Mouse (Mus musculus) hindbrain, embryonic 15.5 days (tissue): ENCODE results near the gene Tenm4. TPM values are rescaled to one million over a fixed set of nuclear protein-coding genes. Genes with fewer than 3 reads are reported as not detected.

Experiments used
- ATAC-seq: fragments of 200-750 bp; cut with Nextera tagmentation; 2 replicates; pipeline ENCODE4 v1.8.0; 2017; ENCODE audit warnings: low read depth, moderate number of reproducible peaks, moderate TSS enrichment; ENCODE audit not compliant: low FRiP score
- H3K27ac ChIP-seq: fragments of 300-500 bp; sonication (generic); replicated peaks from 2 replicates; pipeline ENCODE4 v1.5.1; 2015; ENCODE audit warnings: mild to moderate bottlenecking, inconsistent platforms
- H3K27me3 ChIP-seq: fragments of 300-500 bp; sonication (generic); 2 replicates; pipeline ENCODE4 v1.6.1; 2015; ENCODE audit warnings: control low read depth, inconsistent platforms
- H3K36me3 ChIP-seq: fragments of 300-500 bp; sonication (generic); 2 replicates; pipeline ENCODE4 v1.6.1; 2015; ENCODE audit warnings: control low read depth, inconsistent platforms
- H3K4me1 ChIP-seq: fragments of 300-500 bp; sonication (generic); replicated peaks from 2 replicates; pipeline ENCODE4 v1.6.1; 2015; ENCODE audit warnings: control low read depth, inconsistent platforms
- H3K4me2 ChIP-seq: fragments of 300-500 bp; sonication (generic); 2 replicates; pipeline ENCODE4 v1.6.1; 2015; ENCODE audit warnings: moderate library complexity, mild to moderate bottlenecking, inconsistent platforms
- H3K4me3 ChIP-seq: fragments of 300-500 bp; sonication (generic); 2 replicates; pipeline ENCODE4 v1.5.1; 2015; ENCODE audit warnings: mild to moderate bottlenecking, inconsistent platforms
- H3K9ac ChIP-seq: fragments of 300-500 bp; sonication (generic); 2 replicates; pipeline ENCODE4 v1.6.1; 2015; ENCODE audit warnings: inconsistent platforms
- H3K9me3 ChIP-seq: fragments of 300-500 bp; sonication (generic); 2 replicates; pipeline ENCODE4 v1.6.1; 2016; ENCODE audit warnings: control low read depth, inconsistent platforms
- WGBS: fragments of 180-500 bp; shearing (Covaris S2); methylation state at CpG from one replicate; pipeline ENCODE4 v1.1.7; 2015; 5-methylcytosine and 5-hydroxymethylcytosine counted together
- polyA plus RNA-seq: library from polyadenylated mRNA; unstranded; fragments of >200 nt; fragmentation: Nextera tagmentation; extraction: Ambion mirVana; gene quantifications from 2 replicates; pipeline ENCODE4 v1.2.1, GENCODE M21; 2015

The Tenm4 gene
- polyA plus RNA-seq, 1 experiment from 2014 or later, result 39.0 TPM

- H3K4me2 ChIP-seq, result no peak overlapping the region
- H3K9me3 ChIP-seq, result no peaks in the 10 kb centered on the region
- no peak overlapping the region for H3K9ac ChIP-seq
- peaks cover 10% of the 10 kb centered on the region; the same call in 1 of the 2 replicates for H3K4me1 ChIP-seq
- H3K4me3 ChIP-seq, result no peak overlapping the region
- H3K36me3 ChIP-seq, result no peaks in the 10 kb centered on the region
- H3K27me3 ChIP-seq, result no peaks in the 10 kb centered on the region
- H3K27ac ChIP-seq, result no peak overlapping the region
- WGBS, result 91% methylated on average over 6 of the region's 6 CpGs
- no peak for ATAC-seq
Observed at GRCm38 (mm10) chr7:96476987-96477613, 306.1 kb downstream of the Tenm4 start.

DNA sequence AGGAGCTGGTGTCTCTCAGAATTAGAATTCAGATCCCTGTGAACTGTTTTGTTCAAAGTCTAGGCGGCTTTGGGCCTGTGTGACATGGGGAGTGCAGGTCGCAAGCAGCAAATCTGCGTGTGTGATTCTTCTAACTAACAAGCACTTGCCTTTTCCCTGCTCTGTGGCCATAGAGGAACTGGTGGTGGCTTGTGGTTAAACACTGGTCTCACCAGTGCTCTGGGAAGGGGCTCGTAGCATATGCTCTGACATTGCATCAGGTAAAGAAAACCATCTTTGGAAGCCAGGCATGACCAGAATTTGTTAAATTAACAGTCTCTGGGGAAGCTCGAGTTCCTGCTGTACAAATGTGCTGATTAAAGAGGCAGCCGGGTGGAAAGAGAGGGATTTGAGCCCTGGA is 308.1 kb downstream of the Tenm4 start:
- H3K9ac ChIP-seq, result no peak overlapping the region
- H3K4me1 ChIP-seq, result peaks cover 10% of the 10 kb centered on the region; the same call in 1 of the 2 replicates
- no peak overlapping the region for H3K27ac ChIP-seq
- no peaks in the 10 kb centered on the region for H3K36me3 ChIP-seq
- H3K4me3 ChIP-seq, result no peak overlapping the region
- H3K27me3 ChIP-seq, result no peaks in the 10 kb centered on the region
- no peak for ATAC-seq
- H3K4me2 ChIP-seq, result no peak overlapping the region
- 76% methylated on average over 6 of the region's 6 CpGs for WGBS
- H3K9me3 ChIP-seq, result no peaks in the 10 kb centered on the region

- Histone ChIP-seq H3K9ac (no peak overlapping the region), H3K36me3 (no peaks in the 10 kb centered on the region), H3K4me2 (no peak overlapping the region), H3K4me3 (no peak overlapping the region), H3K4me1 (0 out of 2 replicates have a peak, but pooled peaks cover 3% of the 10 kb centered on the region), H3K9me3 (no peaks in the 10 kb centered on the region), H3K27me3 (no peaks in the 10 kb centered on the region), H3K27ac (no peak overlapping the region)
- 66% methylated on average over 9 of the region's 9 CpGs for WGBS
- peak; percentile 46; the same call in 1 of the 2 replicates for ATAC-seq
Observed at GRCm38 (mm10) chr7:96480351-96480983, 309.4 kb downstream of the Tenm4 start.

DNA sequence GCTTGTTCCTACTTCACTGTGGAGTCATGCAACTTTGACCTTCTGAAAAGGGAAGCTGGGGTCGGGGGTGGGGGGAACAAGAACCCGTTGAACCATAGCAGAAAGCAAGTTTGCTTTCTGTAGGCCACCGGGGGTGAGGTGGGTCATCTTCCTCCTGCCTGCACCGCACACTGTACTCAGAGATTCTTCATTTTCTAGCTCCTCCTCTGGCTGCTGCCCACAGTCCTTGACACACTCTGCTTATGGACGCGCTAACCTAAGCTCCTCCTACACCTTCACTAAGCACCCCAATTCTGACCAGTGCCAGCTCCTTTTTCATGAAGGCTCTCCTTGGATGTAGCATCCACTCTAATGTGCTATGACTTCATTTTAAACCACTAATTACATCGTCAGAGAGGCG is 311.9 kb downstream of the Tenm4 start:
- Histone ChIP-seq H3K9ac (no peak overlapping the region), H3K4me1 (0 out of 2 replicates have a peak, but pooled peaks cover 3% of the 10 kb centered on the region), H3K27ac (no peak overlapping the region), H3K27me3 (no peaks in the 10 kb centered on the region), H3K9me3 (no peaks in the 10 kb centered on the region), H3K4me3 (no peak overlapping the region), H3K4me2 (no peak overlapping the region), H3K36me3 (no peaks in the 10 kb centered on the region)
- 71% methylated on average over 8 of the region's 8 CpGs for WGBS
- ATAC-seq, result no peak

DNA sequence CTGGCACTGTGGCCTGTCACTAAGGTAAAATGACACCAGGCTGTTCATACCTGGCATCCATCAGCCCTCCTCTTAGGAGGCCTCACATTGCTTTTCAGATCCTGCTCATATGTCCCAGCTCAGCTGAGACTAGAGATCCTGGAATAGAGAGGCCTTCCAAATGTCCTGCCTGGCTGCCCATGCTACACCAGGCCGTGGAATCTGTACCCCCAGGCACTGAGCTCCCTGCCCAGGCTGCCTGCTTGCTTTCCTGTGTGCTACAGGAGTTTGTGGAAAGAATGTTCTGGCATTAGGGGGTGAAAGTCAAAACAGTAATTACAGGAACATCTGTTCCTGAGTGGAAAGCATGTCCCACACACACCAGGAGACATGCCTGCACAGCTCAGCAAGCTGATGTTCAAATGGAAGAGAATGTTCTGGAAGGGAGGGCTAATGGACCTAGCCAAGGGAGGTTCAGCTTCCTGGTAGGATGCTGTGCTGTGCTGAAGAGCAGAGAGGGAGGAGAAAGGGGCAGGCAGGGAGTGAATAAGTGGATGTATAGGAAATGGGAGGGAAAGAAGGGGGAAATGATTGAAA is 313.0 kb downstream of the Tenm4 start:
- H3K36me3 ChIP-seq, result no peaks in the 10 kb centered on the region
- no peaks in the 10 kb centered on the region for H3K9me3 ChIP-seq
- H3K4me1 ChIP-seq, result 0 out of 2 replicates have a peak, but pooled peaks cover 3% of the 10 kb centered on the region
- no peak overlapping the region for H3K4me3 ChIP-seq
- ATAC-seq, result no peak
- H3K4me2 ChIP-seq, result no peak overlapping the region
- no peaks in the 10 kb centered on the region for H3K27me3 ChIP-seq
- no peak overlapping the region for H3K27ac ChIP-seq
- WGBS, result 76% methylated on average over 1 of the region's 1 CpGs
- H3K9ac ChIP-seq, result no peak overlapping the region

- H3K36me3 ChIP-seq, result no peaks in the 10 kb centered on the region
- H3K4me3 ChIP-seq, result no peak overlapping the region
- H3K9me3 ChIP-seq, result no peaks in the 10 kb centered on the region
- WGBS, result 87% methylated on average over 6 of the region's 6 CpGs
- no peak overlapping the region for H3K27ac ChIP-seq
- no peaks in the 10 kb centered on the region for H3K27me3 ChIP-seq
- ATAC-seq, result no peak
- H3K9ac ChIP-seq, result no peak overlapping the region
- H3K4me1 ChIP-seq, result no peaks in the 10 kb centered on the region
- no peak overlapping the region for H3K4me2 ChIP-seq
Observed at GRCm38 (mm10) chr7:96489348-96490076, 318.5 kb downstream of the Tenm4 start.

DNA sequence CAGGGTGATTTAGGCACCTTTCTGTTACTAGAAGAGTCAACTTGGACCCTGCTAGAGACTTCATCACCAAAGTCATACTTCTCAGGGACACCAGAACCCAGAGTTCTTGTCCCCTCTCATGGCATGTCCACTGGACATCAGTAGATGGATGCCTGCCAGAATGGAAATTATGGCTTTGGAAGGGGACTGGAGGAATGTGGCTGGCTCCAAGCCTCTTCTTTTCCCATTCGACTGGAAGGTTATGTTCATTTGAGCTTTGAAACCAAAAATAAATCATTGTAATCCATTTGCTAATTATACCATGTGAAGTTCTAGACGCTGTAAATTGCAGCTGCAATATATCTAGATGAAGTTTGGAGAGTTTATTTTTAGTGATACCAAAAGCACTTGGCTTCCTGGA is 320.9 kb downstream of the Tenm4 start:
- Histone ChIP-seq H3K9me3 (no peaks in the 10 kb centered on the region), H3K4me1 (no peaks in the 10 kb centered on the region), H3K9ac (no peak overlapping the region), H3K4me2 (no peak overlapping the region), H3K36me3 (no peaks in the 10 kb centered on the region), H3K27ac (no peak overlapping the region), H3K4me3 (no peak overlapping the region), H3K27me3 (no peaks in the 10 kb centered on the region)
- WGBS, result 74% methylated on average over 2 of the region's 2 CpGs
- ATAC-seq, result no peak

DNA sequence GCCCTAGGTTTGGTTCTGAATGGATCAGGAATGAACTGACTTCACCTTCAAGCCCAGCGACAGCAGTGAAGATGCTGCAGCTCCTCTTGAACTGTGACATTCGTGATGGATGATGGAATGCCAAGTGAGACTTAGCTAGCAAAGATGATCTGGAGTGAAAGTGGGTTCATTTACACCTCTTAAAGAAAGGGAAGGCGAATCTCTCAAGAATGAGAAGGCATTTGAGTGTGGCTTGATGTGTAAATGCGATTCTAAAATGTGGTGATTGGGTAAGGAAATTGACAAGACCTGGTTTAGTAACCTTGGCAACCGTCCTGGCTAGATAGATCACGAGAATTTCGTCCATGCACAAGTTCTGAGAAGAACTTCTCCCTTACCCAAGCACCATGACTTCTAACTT is 321.6 kb downstream of the Tenm4 start:
- H3K4me3 ChIP-seq, result no peak overlapping the region
- WGBS, result 92% methylated on average over 7 of the region's 7 CpGs
- no peak overlapping the region for H3K9ac ChIP-seq
- no peak overlapping the region for H3K4me2 ChIP-seq
- H3K9me3 ChIP-seq, result no peaks in the 10 kb centered on the region
- H3K4me1 ChIP-seq, result no peaks in the 10 kb centered on the region
- ATAC-seq, result no peak
- no peaks in the 10 kb centered on the region for H3K36me3 ChIP-seq
- no peaks in the 10 kb centered on the region for H3K27me3 ChIP-seq
- no peak overlapping the region for H3K27ac ChIP-seq

- no peak overlapping the region for H3K27ac ChIP-seq
- 72% methylated on average over 16 of the region's 16 CpGs for WGBS
- H3K9ac ChIP-seq, result no peak overlapping the region
- H3K4me3 ChIP-seq, result no peak overlapping the region
- no peak for ATAC-seq
- no peaks in the 10 kb centered on the region for H3K36me3 ChIP-seq
- no peaks in the 10 kb centered on the region for H3K9me3 ChIP-seq
- no peaks in the 10 kb centered on the region for H3K4me1 ChIP-seq
- no peaks in the 10 kb centered on the region for H3K27me3 ChIP-seq
- H3K4me2 ChIP-seq, result no peak overlapping the region
Observed at GRCm38 (mm10) chr7:96494057-96494456, 323.0 kb downstream of the Tenm4 start.

- no peaks in the 10 kb centered on the region for H3K27me3 ChIP-seq
- no peak overlapping the region for H3K4me2 ChIP-seq
- ATAC-seq, result no peak
- no peak overlapping the region for H3K9ac ChIP-seq
- WGBS, result 95% methylated on average over 5 of the region's 5 CpGs
- H3K27ac ChIP-seq, result no peak overlapping the region
- no peak overlapping the region for H3K4me3 ChIP-seq
- no peaks in the 10 kb centered on the region for H3K9me3 ChIP-seq
- H3K4me1 ChIP-seq, result peaks cover 13% of the 10 kb centered on the region
- H3K36me3 ChIP-seq, result no peaks in the 10 kb centered on the region
Observed at GRCm38 (mm10) chr7:96500108-96500507, 329.1 kb downstream of the Tenm4 start.

DNA sequence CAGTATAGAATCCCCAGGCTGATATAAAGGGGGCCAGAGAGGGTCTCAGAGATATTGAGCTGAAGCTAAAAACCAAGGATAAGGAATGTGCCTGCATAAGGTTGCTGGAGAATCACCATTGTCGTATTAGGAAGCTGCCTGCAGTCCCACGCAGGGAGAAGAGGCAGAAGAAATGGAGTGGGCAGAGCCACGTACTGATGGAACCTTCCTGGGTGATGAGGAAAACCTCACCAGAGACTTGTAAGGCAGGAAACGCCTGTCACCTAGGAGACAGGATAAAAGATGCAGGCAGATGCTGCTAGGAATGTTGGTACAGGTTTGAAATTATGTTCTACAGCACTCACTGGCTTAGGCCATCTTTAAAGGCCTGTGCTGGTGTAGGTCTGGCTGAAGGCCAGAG is 329.8 kb downstream of the Tenm4 start:
- Histone ChIP-seq H3K4me1 (peaks cover 20% of the 10 kb centered on the region), H3K27me3 (no peaks in the 10 kb centered on the region), H3K27ac (no peak overlapping the region), H3K9ac (no peak overlapping the region), H3K4me2 (no peak overlapping the region), H3K4me3 (no peak overlapping the region), H3K9me3 (no peaks in the 10 kb centered on the region), H3K36me3 (no peaks in the 10 kb centered on the region)
- WGBS, result 73% methylated on average over 4 of the region's 4 CpGs
- no peak for ATAC-seq
